Mouse (Mus musculus) erythroblast, embryonic 14.5 days (primary cell): ENCODE results near the gene Ctnna3. TPM values are rescaled to one million over a fixed set of nuclear protein-coding genes. Genes with fewer than 3 reads are reported as not detected.

Experiments
- H3K27me3 ChIP-seq: 2 replicates; pipeline ENCODE4 v1.6.1; 2012; ENCODE audit warnings: inconsistent platforms; ENCODE audit not compliant: control insufficient read depth
- H3K36me3 ChIP-seq: 2 replicates; pipeline ENCODE4 v1.6.1; 2012; ENCODE audit warnings: mild to moderate bottlenecking, inconsistent platforms; ENCODE audit not compliant: control insufficient read depth
- H3K4me1 ChIP-seq: 2 replicates; pipeline ENCODE4 v1.6.1; 2012; ENCODE audit warnings: inconsistent platforms; ENCODE audit not compliant: control insufficient read depth
- H3K4me3 ChIP-seq: replicated peaks from 2 replicates; pipeline ENCODE3; 2012; ENCODE audit warnings: moderate library complexity, mild to moderate bottlenecking, inconsistent platforms
- H3K9me3 ChIP-seq: 2 replicates; pipeline ENCODE4 v1.6.1; 2012; ENCODE audit warnings: low read length, inconsistent platforms, mixed read lengths; ENCODE audit not compliant: control insufficient read depth
- GATA1 ChIP-seq: IDR thresholded peaks from 2 replicates; pipeline ENCODE4 v1.6.1; 2012; ENCODE audit warnings: low read length, inconsistent platforms, mixed read lengths
- TAL1 ChIP-seq: IDR thresholded peaks from 3 replicates; pipeline ENCODE4 v1.6.1; 2012; ENCODE audit warnings: low read length, inconsistent platforms, mixed read lengths
- polyA plus RNA-seq: library from polyadenylated mRNA; stranded (reverse); fragments of >175 nt; gene quantifications from 2 replicates; pipeline ENCODE4 v1.2.3, GENCODE M21; 2012

Ctnna3 gene
- polyA plus RNA-seq, 1 experiment = not detected

DNA sequence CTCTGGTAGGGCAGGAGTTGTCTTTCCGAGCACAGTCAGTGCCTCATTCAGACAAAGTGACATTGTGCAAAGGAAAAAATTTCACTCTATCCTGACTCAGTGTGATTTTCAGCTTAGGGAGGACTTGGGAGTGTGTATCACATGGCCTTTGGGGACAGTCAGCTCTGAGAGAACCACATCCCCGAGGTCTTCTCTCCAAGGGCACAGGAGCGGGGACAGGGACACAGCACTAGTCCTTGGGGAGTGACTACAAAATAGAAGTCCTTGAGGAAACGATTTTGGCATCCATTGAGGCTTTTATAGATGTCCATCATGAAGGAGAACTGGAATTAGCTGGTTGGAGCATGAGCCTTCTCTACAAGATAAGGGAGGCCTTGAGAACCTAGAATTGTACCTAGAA is 259.8 kb downstream of the Ctnna3 start:
- Histone ChIP-seq H3K4me3 (no peak overlapping the region), H3K9me3 (no peaks in the 10 kb centered on the region), H3K36me3 (no peaks in the 10 kb centered on the region), H3K27me3 (no peaks in the 10 kb centered on the region; the same call in 1 of the 2 replicates), H3K4me1 (no peaks in the 10 kb centered on the region)
- TF ChIP-seq GATA1 = no peak
- TF ChIP-seq TAL1 = no peak

- Histone ChIP-seq H3K9me3 (no peaks in the 10 kb centered on the region), H3K36me3 (no peaks in the 10 kb centered on the region), H3K27me3 (no peaks in the 10 kb centered on the region; the same call in 1 of the 2 replicates), H3K4me3 (no peak overlapping the region), H3K4me1 (no peaks in the 10 kb centered on the region)
- TF ChIP-seq GATA1 (no peak), TAL1 (no peak)
Observed at GRCm38 (mm10) chr10:63692039-63692438, 262.1 kb downstream of the Ctnna3 start.

DNA sequence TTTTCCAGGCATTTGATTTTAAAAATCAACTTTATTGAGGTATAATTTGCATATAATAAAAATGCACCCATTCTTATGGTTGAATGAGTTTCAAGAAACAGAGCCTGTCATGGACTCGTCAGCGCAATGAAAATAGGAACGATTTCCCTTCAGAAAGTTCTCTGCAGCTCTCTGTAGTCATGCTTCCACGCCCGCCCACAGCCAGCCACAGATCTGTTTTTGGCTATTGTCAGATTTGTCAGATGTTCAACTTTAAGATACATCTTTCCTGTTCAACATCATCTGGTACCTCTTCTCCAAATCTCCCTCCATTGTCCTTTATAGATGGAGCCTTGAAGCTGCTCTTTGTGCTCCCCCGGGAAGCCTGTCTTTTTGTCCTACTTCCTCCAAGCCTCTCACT is 280.3 kb downstream of the Ctnna3 start:
- Histone ChIP-seq H3K36me3 (no peaks in the 10 kb centered on the region), H3K4me1 (no peaks in the 10 kb centered on the region), H3K4me3 (no peak overlapping the region), H3K27me3 (no peaks in the 10 kb centered on the region), H3K9me3 (no peaks in the 10 kb centered on the region)
- TF ChIP-seq GATA1 (no peak), TAL1 (no peak)

DNA sequence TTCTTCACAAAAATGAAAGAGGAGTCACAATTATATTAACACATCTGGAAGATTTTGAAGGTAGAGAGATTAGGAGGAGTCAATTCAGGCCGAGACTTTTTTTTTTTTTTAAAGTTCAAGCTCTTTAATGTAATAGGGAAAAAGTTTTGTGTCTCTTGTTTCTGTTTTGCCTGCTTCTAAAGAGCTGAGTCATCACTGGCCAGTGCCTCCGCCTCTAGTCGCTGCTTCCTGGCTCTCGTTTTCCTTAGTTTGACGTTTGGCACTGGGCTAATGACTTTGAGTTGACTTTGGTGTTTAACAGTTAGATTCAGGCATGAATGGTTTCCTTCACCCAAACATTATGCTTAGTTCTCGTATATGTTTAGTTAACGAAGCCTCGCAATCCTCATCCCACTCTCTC is 282.6 kb downstream of the Ctnna3 start:
- H3K4me3 ChIP-seq = no peak overlapping the region
- TF ChIP-seq GATA1 (no peak), TAL1 (no peak)
- H3K4me1 ChIP-seq = no peaks in the 10 kb centered on the region
- no peaks in the 10 kb centered on the region for H3K27me3 ChIP-seq
- H3K9me3 ChIP-seq = no peaks in the 10 kb centered on the region
- no peaks in the 10 kb centered on the region for H3K36me3 ChIP-seq

GRCm38 (mm10) chr10:63714151-63714550 is 284.3 kb downstream of the Ctnna3 start:
- no peak overlapping the region for H3K4me3 ChIP-seq
- H3K4me1 ChIP-seq = no peaks in the 10 kb centered on the region
- no peak for TF ChIP-seq GATA1
- TF ChIP-seq TAL1 = no peak
- H3K27me3 ChIP-seq = no peaks in the 10 kb centered on the region
- no peaks in the 10 kb centered on the region for H3K9me3 ChIP-seq
- H3K36me3 ChIP-seq = no peaks in the 10 kb centered on the region

GRCm38 (mm10) chr10:63768871-63769270 is 339.0 kb downstream of the Ctnna3 start:
- H3K36me3 ChIP-seq = no peaks in the 10 kb centered on the region
- H3K9me3 ChIP-seq = peaks cover 5% of the 10 kb centered on the region
- TF ChIP-seq GATA1 (no peak), TAL1 (no peak)
- H3K4me3 ChIP-seq = no peak overlapping the region
- H3K27me3 ChIP-seq = no peaks in the 10 kb centered on the region
- no peaks in the 10 kb centered on the region for H3K4me1 ChIP-seq

- peaks cover 5% of the 10 kb centered on the region for H3K9me3 ChIP-seq
- TF ChIP-seq GATA1 = no peak
- TF ChIP-seq TAL1 = no peak
- no peaks in the 10 kb centered on the region for H3K27me3 ChIP-seq
- no peak overlapping the region for H3K4me3 ChIP-seq
- H3K4me1 ChIP-seq = no peaks in the 10 kb centered on the region
- H3K36me3 ChIP-seq = no peaks in the 10 kb centered on the region
Observed at GRCm38 (mm10) chr10:63771656-63772055, 341.8 kb downstream of the Ctnna3 start.

- Histone ChIP-seq H3K9me3 (peaks cover 5% of the 10 kb centered on the region), H3K4me1 (no peaks in the 10 kb centered on the region), H3K27me3 (no peaks in the 10 kb centered on the region), H3K36me3 (no peaks in the 10 kb centered on the region), H3K4me3 (no peak overlapping the region)
- no peak for TF ChIP-seq GATA1
- TF ChIP-seq TAL1 = no peak
Observed at GRCm38 (mm10) chr10:63772074-63772473, 342.2 kb downstream of the Ctnna3 start.

DNA sequence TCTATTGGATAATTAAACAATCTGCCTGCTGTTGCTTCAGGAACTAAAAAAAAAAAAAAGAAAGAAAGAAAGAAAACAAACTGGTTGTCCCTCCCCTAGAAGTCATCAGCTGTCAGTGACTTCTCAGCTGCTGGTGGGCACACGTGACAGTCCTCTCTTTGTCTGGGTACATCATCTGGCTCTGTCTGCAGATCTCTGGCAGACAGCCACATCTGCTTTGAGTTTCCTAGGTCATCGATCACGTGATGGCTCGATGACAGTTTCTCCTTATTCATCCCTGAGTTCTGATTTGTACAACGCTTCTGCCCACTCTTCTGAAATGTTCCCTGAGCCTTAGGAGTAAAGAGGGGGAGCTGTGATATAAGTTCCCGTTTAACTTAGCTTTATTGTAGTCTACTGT is 352.1 kb downstream of the Ctnna3 start:
- TF ChIP-seq GATA1 (no peak), TAL1 (no peak)
- no peaks in the 10 kb centered on the region for H3K36me3 ChIP-seq
- peaks cover 10% of the 10 kb centered on the region for H3K9me3 ChIP-seq

More for the DNA sequence above, 352.1 kb downstream of the Ctnna3 start:
- no peaks in the 10 kb centered on the region for H3K4me1 ChIP-seq
- H3K4me3 ChIP-seq = no peak overlapping the region
- H3K27me3 ChIP-seq = no peaks in the 10 kb centered on the region
